Mouse (Mus musculus) liver, embryonic 14.5 days (tissue): ENCODE measurements around the gene Ccs.

Experiments
- CTCF ChIP-seq: IDR thresholded peaks from 2 replicates; pipeline ENCODE4 v1.5.1; 2016; ENCODE audit warnings: antibody characterized with exemption, low read depth, control low read depth
- EP300 ChIP-seq: IDR thresholded peaks from 2 replicates; pipeline ENCODE4 v1.6.1; 2016; ENCODE audit warnings: antibody characterized with exemption, low read depth

DNA sequence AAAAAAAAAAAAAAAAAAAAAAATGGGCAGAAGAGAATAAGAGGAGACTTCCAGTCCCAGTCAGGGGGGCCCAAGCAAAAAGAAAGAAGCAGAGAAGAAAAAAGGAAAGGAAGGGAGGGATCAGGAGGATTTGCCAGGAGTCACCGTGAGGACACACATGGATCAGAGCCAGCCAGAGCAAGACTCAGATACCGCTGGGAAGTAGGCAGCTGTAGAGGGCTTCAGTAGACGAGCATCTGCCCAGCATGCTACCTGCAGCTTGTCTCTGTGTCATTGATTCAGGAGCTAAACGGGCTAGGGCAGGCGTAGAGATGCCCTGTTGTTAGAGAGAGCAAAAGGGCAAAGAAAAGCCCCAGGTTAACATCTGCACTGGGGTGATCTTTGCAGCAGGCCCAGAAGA is 11.1 kb upstream of the Ccs start:
- TF ChIP-seq CTCF (no peak), EP300 (no peak)
